Mouse (Mus musculus): ENCODE measurements around the gene Mbnl2.
A peak's percentile ranks its signal among the peaks of the same experiment; 100 is the strongest.

Mbnl2 gene

DNA sequence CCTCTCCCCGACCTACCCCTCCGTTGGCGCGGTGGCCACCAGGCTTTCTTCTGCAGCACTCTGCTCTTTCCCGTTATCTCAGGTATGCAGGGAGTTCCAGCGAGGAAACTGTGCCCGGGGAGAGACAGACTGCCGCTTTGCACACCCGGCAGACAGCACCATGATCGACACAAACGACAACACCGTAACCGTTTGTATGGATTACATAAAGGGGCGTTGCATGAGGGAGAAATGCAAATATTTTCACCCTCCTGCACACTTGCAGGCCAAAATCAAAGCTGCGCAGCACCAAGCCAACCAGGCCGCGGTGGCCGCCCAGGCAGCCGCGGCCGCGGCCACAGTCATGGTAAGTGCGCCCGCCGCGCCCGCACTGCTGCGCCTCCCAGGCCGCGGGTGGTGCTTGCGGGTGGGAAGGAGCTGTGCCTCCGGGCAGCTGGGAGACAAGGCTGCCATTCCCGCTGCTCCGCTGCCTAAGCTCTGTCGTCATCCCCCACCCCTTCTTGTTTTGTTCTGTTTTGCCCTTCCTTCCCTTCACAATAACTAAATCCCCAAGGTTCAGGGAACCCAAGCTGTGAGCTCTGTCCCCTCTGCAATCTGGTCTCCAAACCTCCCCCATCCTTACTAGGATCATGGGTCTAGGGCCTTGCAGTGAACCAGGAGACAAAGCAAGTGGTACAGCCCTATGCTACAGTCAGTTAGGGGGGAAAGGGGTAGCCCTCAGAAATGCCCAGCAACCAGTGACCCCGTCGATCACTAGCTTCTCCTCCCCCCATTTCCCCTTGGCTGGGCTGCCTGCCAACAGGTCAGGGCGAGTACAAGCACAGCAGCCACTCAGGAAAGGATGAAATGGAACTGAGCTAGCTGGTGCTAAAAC, 113.6 kb downstream of the Mbnl2 start:
- DNase-seq: peak; percentile 57 to 68

DNA sequence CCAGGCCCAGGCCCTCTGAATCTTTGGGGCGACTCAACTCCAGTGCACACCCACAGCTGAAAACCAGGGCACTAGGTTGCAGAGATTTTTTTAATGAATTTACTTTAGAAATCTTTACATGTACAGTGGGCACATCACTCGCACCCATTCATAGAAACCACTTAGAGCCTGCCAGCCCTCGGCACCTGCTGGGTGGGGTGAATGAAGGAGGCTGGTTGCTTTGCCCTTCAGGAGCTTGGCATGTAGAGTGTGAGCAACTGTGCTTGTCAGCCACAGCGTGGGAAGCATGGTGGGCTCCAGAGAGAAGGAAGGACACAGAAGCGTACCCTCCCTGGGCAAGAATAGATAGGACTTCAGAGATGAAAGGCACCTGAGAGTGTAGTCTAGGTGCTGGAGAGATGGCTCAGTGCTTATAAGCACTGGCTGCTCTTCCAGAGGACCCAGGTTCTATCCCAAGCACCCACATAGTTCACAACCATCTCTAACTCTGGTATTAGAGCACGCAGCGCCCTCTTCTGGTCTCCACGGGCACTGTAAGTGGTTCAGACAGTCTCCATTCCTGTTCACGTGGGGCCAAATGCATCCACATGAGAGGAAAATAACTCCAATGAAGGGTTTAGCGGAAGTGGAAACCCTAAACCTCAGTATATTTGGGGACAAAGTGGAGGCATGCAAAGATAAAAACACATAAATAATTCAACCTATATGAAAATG, 114.9 kb downstream of the Mbnl2 start:
- DNase-seq: no peak

DNA sequence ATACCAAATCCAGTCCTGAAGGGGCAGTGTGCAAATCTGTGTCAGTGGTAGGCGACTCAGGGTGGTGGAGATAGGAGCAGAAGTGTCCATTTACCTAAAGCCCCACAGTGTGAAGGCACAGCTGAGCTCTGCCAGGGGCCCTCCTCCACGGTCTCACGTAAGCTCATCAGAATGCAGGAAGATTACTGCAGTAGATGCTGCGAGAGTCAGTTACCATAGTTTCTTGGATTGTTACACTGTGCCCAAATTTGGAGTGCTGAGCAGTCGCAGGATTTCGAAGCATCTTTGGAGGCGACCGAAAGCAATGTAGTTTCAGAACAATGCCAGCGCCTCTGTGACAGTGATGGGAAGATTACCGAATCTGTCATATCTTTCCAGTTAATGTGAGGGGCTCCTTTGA, 116.2 kb downstream of the Mbnl2 start:
- DNase-seq: no peak

DNA sequence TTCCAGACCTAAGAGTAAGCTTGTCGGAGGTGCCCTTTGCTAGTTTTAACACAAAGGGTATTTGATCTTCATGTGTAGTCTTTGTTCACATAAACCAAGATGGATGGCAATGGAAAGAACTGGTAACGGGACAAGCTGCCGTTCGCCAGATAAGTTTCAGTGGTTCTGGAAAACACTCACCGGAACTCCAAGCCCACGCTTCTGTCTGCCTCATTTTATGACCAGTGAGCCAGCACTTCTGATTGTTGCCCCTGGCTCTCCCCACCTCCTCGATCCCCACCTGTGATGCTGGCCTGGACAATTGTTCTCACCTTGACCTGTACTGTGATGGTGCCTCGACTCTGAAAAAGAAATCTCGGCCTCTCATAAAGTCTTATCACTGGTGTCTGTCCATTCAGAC, 117.0 kb downstream of the Mbnl2 start:
- no peak for DNase-seq

GRCm38 (mm10) chr14:120393441-120393840, 118.0 kb downstream of the Mbnl2 start:
- DNase-seq: no peak

DNA sequence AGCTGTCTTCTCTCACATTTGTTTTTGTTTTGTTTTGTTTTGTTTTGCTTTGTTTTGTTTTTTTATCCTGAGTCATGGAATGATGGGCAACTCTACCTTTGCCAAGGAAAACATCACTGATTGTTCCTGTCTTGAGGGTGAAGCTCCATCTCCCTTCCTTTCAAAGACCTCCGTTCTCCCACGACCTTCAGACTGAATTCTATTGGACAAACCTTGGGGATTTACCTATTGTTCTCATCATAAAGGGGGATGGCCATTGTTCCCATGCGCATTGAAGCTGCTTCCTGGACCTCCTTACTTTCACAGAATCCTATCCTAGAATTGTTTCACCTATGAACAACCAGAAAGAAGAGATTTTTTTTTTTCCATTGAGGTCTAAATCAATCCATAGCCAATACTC, 118.7 kb downstream of the Mbnl2 start:
- no peak for DNase-seq

- DNase-seq: no peak
Measured at GRCm38 (mm10) chr14:120394827-120395226, 119.4 kb downstream of the Mbnl2 start.

- DNase-seq: peak; percentile 62 to 64
Measured at GRCm38 (mm10) chr14:120395501-120395900, 120.0 kb downstream of the Mbnl2 start.

DNA sequence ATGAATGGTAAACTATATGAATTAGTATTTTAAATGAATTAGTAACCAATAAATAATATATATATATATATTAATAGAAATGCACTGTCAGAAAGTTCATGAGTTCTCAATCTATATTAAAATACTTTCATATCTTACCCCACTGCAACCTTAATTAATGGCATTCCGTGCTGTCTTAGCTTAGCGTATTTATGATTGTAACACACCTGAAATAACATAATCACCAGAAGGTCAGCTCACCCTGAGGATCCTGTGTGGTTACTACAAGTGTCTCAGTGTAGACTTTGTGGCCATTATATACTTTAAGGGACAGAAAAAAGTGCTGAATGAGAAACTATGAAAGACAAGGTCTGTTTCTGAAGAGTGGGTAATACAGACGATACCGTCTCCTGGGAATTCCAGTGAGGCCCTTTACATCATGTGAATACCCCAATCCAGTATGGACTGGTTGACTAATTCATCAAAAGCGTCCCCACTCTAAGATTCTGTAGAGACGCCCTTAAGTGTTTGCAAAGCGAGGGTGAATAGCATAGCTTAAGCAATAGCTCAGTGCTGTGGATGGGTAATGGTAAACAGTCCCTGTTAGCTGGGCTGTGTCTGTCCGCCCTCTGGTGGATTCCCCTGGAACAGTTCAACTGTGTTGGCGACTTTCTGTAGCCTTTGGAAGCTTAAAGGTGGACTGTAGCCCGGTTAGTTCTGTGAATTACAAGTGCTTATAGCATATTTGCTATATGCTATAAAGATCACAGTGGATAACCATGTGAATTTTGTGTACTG, 122.6 kb downstream of the Mbnl2 start:
- peak; percentile 77 to 87 for DNase-seq

GRCm38 (mm10) chr14:120399614-120400013, 124.1 kb downstream of the Mbnl2 start:
- no peak for DNase-seq

- no peak for DNase-seq
Measured at GRCm38 (mm10) chr14:120401158-120401557, 125.7 kb downstream of the Mbnl2 start.

DNA sequence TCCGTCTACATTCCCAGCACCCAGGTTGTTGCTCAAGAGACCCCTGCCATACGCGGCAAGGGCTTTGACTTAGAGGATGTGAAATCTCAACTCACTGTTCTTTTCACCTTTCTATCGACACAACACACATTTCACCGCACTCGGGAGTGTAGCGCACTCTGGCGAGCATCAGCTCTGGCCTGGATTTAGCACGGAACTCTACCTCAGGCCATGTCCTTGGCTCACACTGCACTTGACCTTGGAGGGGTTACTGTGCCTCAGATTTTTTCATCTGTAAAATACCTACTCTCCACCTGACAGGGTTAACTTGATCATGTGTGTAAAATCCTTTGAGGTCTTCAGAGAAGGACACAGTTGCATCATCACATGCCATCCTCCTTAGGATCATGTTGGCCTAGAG, 127.2 kb downstream of the Mbnl2 start:
- DNase-seq: peak in 1 of 2 experiments; percentile 50

GRCm38 (mm10) chr14:120404364-120404763, 128.9 kb downstream of the Mbnl2 start:
- DNase-seq: no peak

DNA sequence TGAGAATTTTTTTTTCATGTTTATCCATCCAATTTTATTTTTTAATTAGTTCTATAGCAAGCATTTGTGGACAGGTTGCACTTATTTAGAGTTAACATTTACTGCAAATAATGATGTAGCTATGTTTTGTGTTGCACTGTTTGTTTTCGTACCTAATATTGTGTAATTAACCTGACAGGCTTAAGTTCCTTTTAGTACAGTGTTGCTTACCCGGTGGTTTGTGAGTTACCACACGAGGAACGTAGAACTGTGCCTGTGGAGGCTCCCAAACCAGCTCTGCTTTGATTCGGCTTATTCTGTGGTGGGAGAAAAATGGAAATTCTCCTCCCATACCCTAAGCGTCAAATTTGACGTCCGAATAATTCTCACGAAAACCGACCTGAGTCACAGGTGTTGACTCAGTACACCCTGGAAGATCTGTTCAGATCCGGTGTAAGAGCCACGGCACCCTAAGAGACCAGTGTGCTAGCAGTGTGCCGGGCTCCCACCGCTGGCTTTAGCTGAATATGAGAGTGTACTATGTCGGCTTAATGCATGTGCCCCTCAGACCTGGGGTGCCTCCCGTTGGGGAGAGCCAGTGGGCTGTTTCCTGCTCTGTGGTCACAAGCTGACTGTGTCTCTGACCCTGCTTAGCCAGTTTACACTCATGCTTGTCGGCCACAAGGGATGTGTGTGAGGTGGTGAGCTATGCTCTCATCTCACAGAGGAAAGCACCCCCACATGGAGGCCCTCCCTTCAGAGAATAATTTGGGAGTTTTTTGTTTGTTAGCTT, 129.5 kb downstream of the Mbnl2 start:
- DNase-seq: no peak

GRCm38 (mm10) chr14:120405597-120405996, 130.1 kb downstream of the Mbnl2 start:
- DNase-seq: peak in 1 of 2 experiments; percentile 64

GRCm38 (mm10) chr14:120406271-120406670, 130.8 kb downstream of the Mbnl2 start:
- DNase-seq: no peak

DNA sequence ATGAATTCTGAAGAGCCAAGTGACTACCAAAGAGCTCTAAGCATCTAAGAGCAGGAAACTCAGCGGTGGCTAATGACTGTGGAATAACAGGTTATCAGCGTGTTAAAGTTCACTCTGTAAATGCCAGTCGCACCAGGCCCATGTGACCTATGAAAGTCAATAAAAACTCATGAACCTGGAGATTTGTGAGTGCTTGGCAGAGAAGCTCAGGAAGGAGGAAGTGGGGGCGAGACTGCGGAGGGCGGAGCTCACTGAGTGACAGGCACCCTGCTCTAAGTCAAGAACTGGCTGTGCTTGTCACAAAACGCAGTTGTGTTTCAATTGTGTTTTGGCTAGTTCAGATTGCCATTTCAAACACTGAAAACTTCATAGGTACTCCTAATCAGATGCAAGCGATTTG, 131.4 kb downstream of the Mbnl2 start:
- DNase-seq: peak; percentile 65 to 76

DNA sequence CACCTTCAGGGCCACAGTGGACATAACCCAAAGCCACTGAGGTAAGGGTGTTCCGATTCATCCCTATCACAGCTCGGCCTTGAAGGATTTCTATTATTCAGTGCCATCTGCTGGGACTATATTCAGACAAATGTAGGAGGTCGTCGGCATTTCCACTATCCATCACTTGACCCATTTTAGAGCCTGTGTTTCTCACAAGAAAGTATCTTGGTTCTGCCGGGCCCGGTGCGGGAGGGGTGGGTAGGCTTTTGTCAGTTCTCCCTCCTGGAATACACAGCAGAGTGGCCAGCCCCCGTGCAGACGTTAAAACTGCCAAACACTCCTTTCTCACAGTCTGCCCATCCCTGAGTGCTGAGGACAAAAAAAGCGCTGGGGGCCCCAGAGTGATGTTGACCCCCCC, 134.4 kb downstream of the Mbnl2 start:
- no peak for DNase-seq

- no peak for DNase-seq
Measured at GRCm38 (mm10) chr14:120416886-120417285, 141.4 kb downstream of the Mbnl2 start.

- no peak for DNase-seq
Measured at GRCm38 (mm10) chr14:120418964-120419363, 143.5 kb downstream of the Mbnl2 start.

DNA sequence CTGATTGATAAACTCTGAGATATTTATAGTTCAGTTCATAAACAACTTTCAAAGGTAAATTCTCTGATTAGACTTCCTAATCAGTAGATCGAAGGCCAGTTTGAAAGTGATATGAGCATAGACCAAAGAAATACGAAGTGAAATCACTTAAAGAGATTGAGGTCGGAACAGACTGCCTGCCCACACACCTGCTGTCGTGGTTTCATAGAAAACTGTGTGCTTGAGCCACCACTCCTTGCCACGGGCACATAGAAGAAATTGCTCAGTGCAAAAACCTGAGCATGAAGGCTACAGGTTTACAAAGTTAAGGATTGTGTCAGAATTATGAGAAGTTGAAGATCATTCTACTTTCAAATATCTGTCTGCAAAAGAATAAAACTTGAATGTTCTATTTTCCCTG, 153.0 kb downstream of the Mbnl2 start:
- no peak for DNase-seq

DNA sequence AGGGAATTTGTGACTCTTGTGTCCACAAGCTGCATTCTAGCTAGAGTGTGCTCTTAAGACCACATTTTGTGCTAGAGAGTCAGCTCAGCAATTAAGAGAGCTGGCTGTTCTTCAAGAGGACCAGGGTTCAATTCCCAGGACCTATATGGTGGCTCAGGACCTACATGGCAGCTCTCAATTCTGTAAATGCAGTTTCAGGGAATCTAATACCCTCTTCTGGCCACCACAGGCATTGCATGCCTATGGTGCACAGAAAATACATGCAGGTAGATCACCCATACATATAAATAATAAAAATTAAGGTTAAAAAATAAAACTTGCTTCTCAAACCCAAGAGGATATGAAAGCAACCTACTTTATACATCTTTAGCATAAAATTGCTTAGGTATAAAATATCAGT, 157.3 kb downstream of the Mbnl2 start:
- peak in 1 of 2 experiments; percentile 25 for DNase-seq
